Mouse (Mus musculus) T-helper 1 cell (primary cell): ENCODE data around the gene Grid2.

Experiments used
- in situ Hi-C: fragments of 300-600 bp; cut with MboI, MseI; formaldehyde crosslinking; loops from one replicate; pipeline ENCODE4 v1.15.1; 2025; ENCODE audit warnings: high pct_unique_total_duplicates

The Grid2 gene

DNA sequence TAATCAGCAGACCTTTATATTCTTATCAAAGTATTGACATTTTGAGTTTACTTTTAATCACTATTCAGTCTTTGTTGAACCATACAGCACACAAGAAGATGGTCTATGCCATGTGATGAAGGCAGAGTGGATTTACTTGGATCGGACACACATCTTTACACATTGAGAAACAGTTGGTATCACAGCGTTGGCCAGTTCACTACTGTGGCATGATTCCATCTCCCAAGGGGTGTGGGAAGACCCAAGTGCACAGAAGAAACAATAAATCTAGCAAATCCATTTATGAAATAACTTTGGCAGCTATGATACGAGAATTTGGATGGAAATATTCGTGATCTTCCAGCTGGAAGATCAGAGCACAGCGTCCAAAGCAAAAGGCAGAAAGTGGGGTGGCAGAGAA is 792.3 kb downstream of the Grid2 start:
- in situ Hi-C loops: no loop called here

DNA sequence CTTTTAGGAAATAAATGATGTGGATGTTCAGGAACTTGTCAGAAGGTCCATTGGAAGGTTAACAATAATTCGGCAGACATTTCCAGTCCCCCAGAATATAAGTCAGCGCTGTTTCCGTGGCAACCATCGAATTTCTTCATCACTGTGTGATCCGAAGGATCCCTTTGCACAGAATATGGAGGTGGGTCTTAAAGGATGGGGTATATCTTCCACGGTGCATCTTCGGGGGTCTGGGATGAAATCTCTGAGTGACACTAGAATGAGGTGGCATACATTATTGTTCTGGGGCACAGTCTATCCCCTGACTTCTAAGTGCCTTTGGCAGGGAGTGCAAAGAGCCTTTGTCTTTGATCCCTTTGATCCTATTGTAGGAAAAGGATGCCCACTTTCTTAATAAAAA is 808.2 kb downstream of the Grid2 start:
- in situ Hi-C loops: no loop called here

DNA sequence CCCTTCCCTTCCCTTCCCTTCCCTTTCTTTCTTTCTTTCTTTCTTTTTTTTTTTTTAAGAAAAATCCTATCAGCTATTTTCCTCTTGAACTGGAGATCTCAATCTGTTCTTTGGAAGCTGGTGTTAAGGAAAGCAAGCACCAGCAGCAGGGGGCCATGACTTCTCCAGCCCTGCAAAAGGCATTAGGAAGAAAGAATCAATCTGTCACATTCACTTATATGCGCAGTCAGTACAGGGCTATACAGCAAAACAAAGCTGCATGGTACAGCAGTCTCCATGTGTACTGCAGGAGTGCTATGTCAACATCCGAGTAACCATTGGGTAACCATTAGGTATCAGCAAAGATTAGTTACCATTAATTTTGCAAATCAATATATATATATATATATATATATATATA is 809.0 kb downstream of the Grid2 start:
- in situ Hi-C loops: no loop called here

DNA sequence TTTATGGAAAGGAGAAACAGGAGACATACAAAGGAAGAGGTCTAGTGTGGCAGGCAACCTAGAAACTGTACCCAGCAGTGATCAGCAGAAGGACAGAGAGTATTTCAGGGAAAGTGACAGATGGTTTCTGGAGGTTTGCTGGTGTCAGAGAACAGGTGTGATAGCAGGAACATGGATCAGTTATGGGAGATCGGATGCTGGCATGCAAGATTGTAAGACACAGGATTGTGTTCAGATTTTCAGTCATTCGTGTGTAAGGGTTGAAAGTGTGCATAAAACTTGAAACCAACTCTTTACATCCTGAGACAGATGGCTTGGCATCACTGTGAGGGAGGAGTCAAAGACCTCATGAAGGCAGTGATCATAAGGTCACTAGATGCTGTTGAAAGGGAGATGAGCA is 817.7 kb downstream of the Grid2 start:
- in situ Hi-C loops: no loop called here

DNA sequence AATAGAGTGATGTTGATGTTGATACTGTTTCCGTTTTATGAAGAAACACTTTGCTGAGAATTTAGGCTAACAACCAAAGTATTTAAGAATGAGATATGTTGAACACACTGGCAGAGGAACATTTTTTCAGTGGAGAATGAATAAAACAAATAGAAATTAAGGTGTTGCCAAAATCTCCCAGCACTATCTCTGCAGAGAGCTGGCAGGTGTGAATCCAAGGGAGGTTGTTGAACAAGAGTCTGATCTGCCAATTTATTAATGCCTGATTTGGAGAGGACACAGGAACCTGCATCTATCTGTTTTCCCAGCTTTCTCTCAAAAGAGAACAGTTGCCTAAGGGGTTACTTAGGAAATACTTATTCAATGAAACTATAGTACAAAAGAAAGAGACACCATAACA is 822.2 kb downstream of the Grid2 start:
- in situ Hi-C loops: no loop called here

DNA sequence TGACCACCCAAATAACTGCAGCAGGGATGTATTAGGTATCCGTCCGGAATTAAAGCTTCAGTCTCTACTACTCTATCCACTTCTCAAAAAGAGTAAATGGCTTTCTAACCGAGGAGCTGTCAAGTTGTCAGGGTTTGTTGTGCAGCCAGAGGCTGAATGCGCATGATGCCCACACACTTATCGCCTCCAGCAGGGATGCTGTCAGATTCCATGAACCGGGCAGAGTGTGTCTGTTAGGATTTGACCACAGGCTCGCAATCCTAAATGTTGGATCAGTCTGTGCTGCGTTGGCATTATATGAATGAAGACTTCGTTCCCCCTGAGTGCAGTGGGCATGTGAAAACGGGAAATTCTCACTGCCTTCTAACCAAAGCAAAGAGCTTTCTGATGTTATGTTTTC is 843.0 kb downstream of the Grid2 start:
- in situ Hi-C loops: no loop called here

DNA sequence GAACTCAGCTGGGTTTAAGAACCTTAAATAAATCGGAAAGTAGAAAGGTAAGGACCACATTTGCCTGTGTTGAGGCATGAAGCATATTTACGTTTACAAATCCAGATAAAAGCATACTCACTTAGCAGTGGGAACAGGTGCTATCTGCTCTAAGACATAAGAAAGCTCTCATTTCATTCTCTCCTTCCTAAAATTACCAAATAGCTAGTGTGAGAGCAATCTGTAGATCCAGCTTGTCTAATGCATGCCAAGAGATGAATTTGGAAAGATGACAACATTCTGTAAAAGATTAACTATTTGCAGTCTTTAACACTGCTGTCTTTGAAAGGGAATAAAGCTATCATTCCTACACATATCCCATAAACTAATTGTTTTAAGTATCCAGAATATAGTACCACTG is 858.9 kb downstream of the Grid2 start:
- in situ Hi-C loops: no loop called here

DNA sequence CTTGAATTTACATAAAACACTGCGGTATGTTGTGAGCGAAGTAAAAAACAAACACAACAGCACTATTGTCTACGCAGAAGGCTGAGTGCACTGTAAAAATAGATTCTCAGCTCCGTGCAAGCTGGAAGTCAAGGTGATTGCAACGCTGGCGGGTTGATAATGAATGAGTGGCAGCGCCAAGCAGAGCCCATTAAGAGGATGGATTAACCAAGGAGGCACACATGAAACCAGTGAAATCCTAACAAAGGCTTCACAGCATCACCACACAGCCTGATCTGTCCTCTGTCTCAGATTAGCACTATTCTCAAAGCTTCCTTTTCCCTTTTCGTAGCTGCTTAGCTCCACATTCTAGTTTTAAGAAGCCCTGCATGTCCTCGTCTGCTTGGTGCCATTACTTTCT is 880.6 kb downstream of the Grid2 start:
- in situ Hi-C loops: no loop called here

DNA sequence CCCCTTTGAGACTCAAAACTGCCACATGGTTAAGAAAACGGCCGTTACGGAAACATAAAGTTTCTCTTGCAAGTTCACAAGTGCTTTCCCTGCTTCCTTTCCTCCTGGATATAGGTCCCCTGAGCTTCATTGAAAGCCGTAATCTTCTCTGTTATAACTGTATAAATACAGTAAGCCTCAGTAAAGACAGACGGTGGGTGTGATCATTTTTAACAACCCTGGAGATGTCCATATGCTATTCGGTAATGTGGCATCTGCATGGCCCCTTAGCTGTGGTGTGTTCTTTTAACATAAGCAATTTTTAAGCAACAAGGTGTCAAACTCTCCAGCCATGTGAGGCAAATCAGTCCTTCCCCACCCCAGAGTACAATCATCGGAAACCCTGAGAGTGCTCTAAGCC is 892.9 kb downstream of the Grid2 start:
- in situ Hi-C loops: no loop called here

DNA sequence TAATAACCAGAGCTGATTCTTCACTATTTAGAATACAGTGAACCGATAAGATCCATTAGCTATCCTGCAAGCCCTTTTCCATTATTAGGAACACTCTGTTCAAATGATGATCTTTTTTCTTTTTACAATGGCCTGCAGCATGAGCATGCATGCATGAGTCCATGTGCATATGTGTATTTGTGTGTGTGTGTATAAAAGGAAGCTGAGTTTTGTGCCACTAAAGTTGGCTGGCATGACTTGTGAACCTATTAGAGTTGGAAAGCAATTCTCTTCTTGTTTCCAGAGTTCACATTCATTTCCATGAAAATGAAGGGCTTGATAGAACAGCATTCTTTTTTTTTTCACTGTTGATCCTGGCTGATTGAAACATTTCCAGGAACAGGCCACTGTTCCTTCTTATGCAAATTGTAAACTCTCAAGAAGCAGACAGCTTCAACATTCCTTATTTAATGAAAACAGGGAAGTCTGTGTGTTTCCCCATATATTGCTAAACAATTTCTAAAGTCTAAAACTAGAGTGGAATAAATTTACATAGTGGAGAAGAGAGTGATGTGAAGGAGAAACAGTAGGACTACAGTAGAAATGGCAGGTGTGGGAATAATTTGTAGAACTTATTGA is 919.4 kb downstream of the Grid2 start:
- in situ Hi-C loops: no loop called here

DNA sequence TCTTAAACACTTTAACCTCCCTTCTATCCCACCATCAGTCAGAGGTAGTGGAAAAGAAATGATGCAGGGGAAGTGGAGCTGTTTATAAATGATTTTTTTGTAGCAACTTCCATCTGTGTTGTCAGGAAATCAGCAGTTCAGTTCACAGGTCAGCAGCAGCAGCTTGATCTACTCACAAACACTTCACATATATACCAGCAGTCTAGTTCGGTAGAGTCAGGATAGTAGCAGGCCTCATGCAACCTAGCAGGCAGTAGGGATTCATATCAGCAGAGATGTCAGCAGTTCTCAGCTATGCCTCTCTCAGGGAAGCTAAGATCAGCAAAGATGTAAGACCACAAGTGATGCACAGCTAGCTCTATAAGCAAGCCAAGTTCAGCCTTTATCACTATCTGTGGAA is 938.0 kb downstream of the Grid2 start:
- in situ Hi-C loops: no loop called here

DNA sequence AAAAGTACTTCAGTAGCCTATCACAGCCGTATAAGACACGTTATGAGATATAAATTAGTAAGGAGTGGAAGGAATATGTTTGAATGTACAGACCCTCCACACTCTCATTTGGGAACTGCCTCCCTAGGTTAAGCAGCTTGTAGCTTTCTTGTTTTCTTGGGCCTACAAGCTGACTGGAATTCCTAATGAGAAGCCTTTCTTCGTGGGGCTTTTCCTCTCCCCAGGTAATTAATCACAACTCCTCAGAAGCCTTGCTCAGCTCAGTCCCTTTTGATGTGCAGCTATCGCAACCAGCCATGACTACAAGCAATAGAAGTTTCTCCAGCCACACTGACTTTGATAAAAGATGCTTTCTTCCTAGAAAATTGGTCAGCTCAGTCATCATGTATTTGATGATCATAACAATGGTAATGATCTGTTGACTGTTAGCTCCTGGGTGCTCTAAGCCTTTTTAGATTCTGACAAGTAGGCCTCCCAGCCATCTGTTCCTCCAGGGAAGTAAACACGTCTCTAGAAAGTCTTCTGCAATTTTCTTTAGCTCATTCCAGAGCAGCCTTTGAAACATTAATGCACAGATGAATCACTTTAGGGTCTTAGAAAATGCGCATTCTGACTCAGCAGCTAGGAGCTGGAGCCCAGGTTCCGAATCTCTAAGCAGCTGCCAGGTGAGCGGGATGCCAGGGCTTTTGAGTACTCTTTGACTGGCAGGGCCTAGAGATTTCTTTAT is 946.9 kb downstream of the Grid2 start:
- in situ Hi-C loops: no loop called here

DNA sequence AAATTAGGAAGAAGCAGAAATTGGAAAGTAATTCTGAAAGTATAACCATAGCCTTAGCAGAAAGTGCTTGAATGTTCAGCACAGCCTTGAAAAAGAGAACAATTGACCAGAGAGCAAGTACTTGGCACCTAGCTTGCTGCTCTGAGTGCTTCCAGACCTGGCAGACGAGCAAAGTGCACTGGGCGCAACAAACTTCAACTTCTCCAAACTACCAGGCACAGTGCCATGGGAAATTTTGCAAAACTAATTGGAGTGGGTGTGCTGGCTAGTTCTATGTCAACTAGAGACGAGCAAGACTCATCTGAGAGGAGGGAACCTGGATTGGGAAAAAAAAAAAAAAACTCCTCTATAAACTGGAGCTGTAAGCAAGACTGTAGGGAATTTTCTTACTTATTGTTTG is 980.7 kb downstream of the Grid2 start:
- in situ Hi-C loops: no loop called here

DNA sequence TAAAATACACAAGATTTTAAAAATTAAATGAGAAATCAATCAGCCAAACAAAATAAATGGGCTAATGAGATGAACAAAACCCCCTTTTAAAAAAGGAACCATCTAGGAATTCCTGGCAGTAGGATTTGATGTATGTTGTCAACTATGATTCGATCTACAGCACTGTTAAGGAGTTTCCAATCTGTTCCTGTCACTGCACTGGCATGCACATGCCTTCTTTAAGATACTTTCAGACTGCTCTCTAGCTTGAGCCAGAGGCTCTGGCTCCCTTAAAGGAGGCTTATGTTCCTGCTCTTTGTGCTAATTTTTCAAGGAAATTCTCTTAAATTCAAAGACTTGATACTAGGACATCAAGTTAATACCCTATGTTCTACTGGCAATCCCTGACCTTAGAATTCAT is 984.9 kb downstream of the Grid2 start:
- in situ Hi-C loops: no loop called here

DNA sequence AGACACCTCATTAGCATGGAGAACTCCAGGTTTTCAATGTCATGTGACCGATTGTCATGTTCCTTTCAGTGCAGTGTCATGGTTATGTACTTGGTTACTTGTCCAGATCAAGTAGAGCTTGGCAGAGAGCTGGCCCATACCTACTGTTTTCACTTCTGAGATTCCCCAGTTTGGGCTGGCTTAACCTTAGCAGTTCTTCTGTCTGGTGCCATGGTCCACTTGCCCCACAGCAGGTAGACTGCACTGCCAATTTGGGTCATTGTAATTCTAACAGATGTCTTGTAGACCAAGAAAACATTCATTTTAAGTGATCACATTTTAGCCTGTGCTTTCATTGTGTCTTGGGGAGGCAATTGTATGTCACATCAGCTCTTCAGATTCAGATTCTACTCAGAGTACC is 990.3 kb downstream of the Grid2 start:
- in situ Hi-C loops: no loop called here

DNA sequence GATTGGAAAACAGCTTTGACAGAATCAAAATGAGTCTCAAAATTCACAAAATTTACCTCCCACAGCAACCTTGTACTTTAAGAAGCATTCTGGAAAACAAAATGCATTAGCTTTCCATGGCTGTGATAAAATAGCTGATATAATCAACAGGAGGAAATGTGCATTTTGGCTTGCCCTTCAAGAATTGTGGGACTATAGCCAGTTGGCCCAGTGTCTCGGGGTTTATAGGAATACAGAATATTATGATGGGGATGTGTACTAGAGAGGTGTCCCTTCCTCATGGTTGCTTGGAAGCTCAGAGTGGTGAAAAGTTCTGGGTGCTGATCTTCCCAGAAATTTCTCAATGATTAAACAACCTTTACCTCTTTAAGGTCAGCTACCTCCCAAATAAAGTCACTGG is 995.4 kb downstream of the Grid2 start:
- in situ Hi-C loops: no loop called here

DNA sequence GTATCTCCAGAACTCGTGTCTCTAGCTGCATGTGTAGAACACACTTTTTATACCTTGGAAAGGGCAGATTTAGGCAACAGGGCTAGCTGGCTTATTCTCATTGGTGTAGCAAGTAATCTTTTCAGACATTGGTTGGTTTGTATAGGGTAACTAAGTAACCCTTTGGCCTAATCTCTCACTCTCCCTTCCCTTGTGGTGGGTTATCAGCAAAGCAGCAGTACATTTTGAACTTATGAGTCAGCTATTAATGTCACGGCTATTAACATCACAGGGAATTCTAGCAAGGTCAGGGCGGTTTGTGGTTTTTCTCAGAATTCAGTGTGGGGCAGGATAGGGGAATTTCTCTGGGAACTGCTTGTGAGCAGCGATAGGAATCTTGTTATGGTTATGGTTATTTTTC is 1007.8 kb downstream of the Grid2 start:
- in situ Hi-C loops: no loop called here

DNA sequence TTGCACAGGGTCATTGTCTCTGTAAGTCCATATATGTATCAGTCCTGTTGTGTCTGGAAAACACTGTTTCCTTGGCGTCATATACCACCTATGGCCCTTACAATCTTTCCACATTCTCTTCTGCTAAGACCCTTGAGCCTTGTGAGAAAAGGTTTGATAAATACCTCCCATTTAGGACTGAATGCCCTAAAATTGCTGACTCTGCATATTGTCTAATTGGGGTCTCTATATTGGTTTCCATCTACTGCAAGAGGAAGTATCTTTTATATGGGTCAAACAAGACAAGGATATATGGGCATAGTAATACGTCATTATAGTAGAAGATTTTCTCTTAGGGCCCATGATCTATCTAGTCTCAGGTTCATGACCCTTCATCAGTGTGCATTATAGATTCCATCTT is 1008.5 kb downstream of the Grid2 start:
- in situ Hi-C loops: no loop called here

DNA sequence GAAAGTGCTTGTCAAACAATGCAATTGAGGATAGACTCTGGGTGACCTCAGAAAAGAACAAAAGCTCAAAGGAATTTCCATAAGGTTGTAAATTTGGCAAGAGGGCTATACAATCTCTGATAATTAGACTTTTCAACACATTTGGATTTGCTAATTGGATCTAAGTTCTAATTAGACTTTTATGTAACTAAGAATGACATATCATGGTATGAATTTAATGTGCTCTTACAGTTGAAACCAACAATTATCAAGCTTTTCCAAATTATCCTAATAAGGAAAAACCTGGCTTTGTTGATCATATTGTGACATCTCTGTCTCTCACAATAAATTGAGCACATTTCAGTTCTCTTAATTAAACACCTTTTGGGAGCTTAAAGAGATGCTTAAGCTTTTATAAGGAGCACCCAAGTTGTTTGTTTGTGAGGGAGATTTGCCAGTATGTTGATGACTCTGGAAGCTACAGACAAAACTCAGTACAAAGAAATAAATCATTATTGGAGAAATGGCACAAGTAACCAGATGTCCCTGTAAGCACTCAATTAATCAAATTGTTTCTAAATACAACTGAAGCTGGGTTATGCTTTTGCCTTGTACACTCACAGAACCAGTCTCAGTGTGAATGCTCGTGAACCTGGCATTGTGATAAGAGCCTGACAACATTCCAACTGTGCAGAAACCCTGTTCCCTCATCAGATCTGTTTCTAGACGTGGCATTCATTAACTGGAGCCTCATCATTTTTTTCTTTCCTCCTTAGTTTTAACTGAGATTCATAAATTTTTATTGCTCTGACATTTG is 1018.8 kb downstream of the Grid2 start:
- in situ Hi-C loops: no loop called here

DNA sequence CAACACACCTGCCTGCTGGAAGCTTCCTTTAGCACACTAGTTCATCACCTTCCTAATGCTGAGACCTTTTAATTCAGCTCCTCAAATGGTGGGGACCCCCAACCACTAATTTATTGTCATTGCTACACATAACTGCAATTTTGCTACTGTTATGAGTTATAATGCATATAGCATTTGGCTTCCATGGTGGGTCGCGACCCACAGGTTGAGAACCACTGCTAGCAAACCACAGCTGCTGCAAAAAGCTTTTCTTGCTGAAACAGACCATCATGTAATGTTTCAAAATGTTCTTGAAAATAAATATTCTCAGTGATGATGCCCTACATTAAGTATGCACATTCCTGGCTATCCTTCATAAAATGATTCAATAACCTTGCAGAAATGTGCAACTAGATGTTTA is 1024.3 kb downstream of the Grid2 start:
- in situ Hi-C loops: no loop called here

DNA sequence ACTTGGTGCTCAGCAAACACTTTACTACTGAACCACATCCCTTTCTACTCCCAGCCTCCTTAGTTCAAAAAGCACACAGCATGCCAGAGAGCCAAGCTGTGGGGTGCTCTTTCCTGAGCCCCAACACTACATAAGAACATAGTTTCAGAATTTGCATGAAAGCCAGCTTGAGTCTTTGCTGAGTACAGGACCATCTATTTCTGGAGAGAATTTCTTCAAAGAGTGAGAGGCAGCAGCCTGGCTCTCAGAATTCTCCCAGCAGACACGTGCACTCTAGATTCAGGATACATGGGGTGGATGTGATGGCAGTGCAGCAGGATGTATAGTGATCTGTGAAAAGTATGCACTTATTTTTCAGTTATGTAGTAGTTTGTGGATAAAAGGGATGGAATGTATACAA is 1038.1 kb downstream of the Grid2 start:
- in situ Hi-C loops: no loop called here

DNA sequence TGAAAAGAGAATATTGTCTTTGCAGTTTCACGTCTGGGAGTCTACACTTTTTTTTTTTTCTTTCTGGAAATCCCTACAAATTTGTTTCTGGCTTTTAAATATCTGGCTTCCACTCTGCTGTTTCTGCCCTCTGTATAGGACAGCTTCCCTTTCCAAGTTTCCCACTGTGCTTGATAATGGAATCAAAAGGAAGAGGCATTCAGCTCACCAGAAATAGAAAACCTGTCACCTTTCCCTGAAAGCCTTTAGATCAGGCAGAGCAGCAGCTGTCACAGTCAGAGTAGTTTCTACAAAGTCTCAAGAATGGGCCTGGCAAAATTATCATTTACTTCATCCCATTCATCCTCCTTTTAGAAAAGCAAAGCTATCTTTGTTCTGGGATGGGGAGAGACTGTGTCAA is 1042.0 kb downstream of the Grid2 start:
- in situ Hi-C loops: no loop called here
